Mouse (Mus musculus): ENCODE data around the gene Csdc2. TPM values are rescaled to one million over a fixed set of nuclear protein-coding genes. Genes with fewer than 3 reads are reported as not detected.

Csdc2 gene
- polyA plus RNA-seq, 1 experiment from 2014 or later: 0.59 TPM

GRCm38 (mm10) chr15:81919062-81919461 is 17.5 kb upstream of the Csdc2 start:
- Histone ChIP-seq H3K9ac (replicated peaks) (no peak overlapping the region), H3K4me2 (ENCODE audit: low read depth, low read length) (no peak overlapping the region), H3K9me3 (ENCODE audit: low read length) (no peaks in the 10 kb centered on the region), H3K27me3 (ENCODE audit: insufficient read depth, low read length) (no peaks in the 10 kb centered on the region), H3K4me3 (ENCODE audit: low read depth, low read length) (no peak overlapping the region), H3K27ac (ENCODE audit: low read depth) (no peak overlapping the region), H3K36me3 (replicated peaks; ENCODE audit: insufficient read depth, low read length) (peaks cover 36% of the 10 kb centered on the region), H3K4me1 (ENCODE audit: insufficient read depth) (peaks cover 4% of the 10 kb centered on the region; the same call in 1 of the 2 replicates)
- TF ChIP-seq EP300 (IDR thresholded peaks at IDR 0.05; ENCODE audit: low read depth) (no peak), CTCF (IDR thresholded peaks at IDR 0.05; ENCODE audit: low read depth) (no peak)
- 84% methylated on average over 5 of the region's 5 CpGs for WGBS (ENCODE audit: insufficient replicate concordance)
- no peak for ATAC-seq
- DNase-seq: no peak

- Histone ChIP-seq H3K9me3 (ENCODE audit: low read length) (no peaks in the 10 kb centered on the region), H3K4me3 (ENCODE audit: low read depth, low read length) (no peak overlapping the region), H3K27ac (ENCODE audit: low read depth) (no peak overlapping the region), H3K4me2 (ENCODE audit: low read depth, low read length) (no peak overlapping the region), H3K36me3 (replicated peaks; ENCODE audit: insufficient read depth, low read length) (peaks cover 21% of the 10 kb centered on the region), H3K27me3 (ENCODE audit: insufficient read depth, low read length) (no peaks in the 10 kb centered on the region), H3K4me1 (ENCODE audit: insufficient read depth) (peaks cover 13% of the 10 kb centered on the region), H3K9ac (replicated peaks) (no peak overlapping the region)
- TF ChIP-seq CTCF (IDR thresholded peaks at IDR 0.05; ENCODE audit: low read depth) (no peak), EP300 (IDR thresholded peaks at IDR 0.05; ENCODE audit: low read depth) (no peak)
- 89% methylated on average over 10 of the region's 10 CpGs for WGBS (ENCODE audit: insufficient replicate concordance)
- ATAC-seq (no peak), DNase-seq (no peak)
These were observed 15.9 kb upstream of the Csdc2 start for GRCm38 (mm10) chr15:81920546-81921217.

- Histone ChIP-seq H3K4me1 (ENCODE audit: insufficient read depth) (peaks cover 17% of the 10 kb centered on the region), H3K36me3 (replicated peaks; ENCODE audit: insufficient read depth, low read length) (peaks cover 15% of the 10 kb centered on the region), H3K4me2 (ENCODE audit: low read depth, low read length) (no peak overlapping the region), H3K27ac (ENCODE audit: low read depth) (no peak overlapping the region), H3K9ac (replicated peaks) (no peak overlapping the region), H3K27me3 (ENCODE audit: insufficient read depth, low read length) (no peaks in the 10 kb centered on the region), H3K4me3 (ENCODE audit: low read depth, low read length) (no peak overlapping the region), H3K9me3 (ENCODE audit: low read length) (no peaks in the 10 kb centered on the region)
- WGBS (ENCODE audit: insufficient replicate concordance): 74% methylated on average over 5 of the region's 5 CpGs
- ATAC-seq (no peak), DNase-seq (no peak)
- no peak for TF ChIP-seq EP300 (IDR thresholded peaks at IDR 0.05; ENCODE audit: low read depth)
- no peak for TF ChIP-seq CTCF (IDR thresholded peaks at IDR 0.05; ENCODE audit: low read depth)
These were observed 15.3 kb upstream of the Csdc2 start for GRCm38 (mm10) chr15:81921255-81921654.

- 66% methylated on average over 11 of the region's 11 CpGs for whole genome bisulfite sequencing (ENCODE audit: insufficient replicate concordance)
- Histone ChIP-seq H3K27ac (ENCODE audit: low read depth) (no peak overlapping the region; the same call in 1 of the 2 replicates), H3K9ac (replicated peaks) (peak overlapping the region; percentile 70; the same call in 1 of the 2 replicates), H3K36me3 (replicated peaks; ENCODE audit: insufficient read depth, low read length) (peaks cover 4% of the 10 kb centered on the region; the same call in 1 of the 2 replicates), H3K4me1 (ENCODE audit: insufficient read depth) (peaks cover 33% of the 10 kb centered on the region), H3K27me3 (ENCODE audit: insufficient read depth, low read length) (no peaks in the 10 kb centered on the region), H3K4me2 (ENCODE audit: low read depth, low read length) (peak overlapping the region; percentile 99), H3K9me3 (ENCODE audit: low read length) (no peaks in the 10 kb centered on the region), H3K4me3 (ENCODE audit: low read depth, low read length) (peak overlapping the region; percentile 62)
- DNase-seq (no peak), ATAC-seq (no peak)
- no peak for TF ChIP-seq EP300 (IDR thresholded peaks at IDR 0.05; ENCODE audit: low read depth)
- no peak for TF ChIP-seq CTCF (IDR thresholded peaks at IDR 0.05; ENCODE audit: low read depth)
These were observed 11.6 kb upstream of the Csdc2 start for GRCm38 (mm10) chr15:81924933-81925332.

- Histone ChIP-seq H3K27me3 (ENCODE audit: insufficient read depth, low read length) (no peaks in the 10 kb centered on the region), H3K27ac (ENCODE audit: low read depth) (peak within 1 kb of the TSS; percentile 49), H3K9ac (replicated peaks) (peak within 1 kb of the TSS; percentile 70), H3K9me3 (ENCODE audit: low read length) (no peaks in the 10 kb centered on the region), H3K4me2 (ENCODE audit: low read depth, low read length) (peak within 1 kb of the TSS; percentile 99), H3K4me3 (ENCODE audit: low read depth, low read length) (peak within 1 kb of the TSS; percentile 62), H3K4me1 (ENCODE audit: insufficient read depth) (peaks cover 33% of the 10 kb centered on the region), H3K36me3 (replicated peaks; ENCODE audit: insufficient read depth, low read length) (peaks cover 4% of the 10 kb centered on the region; the same call in 1 of the 2 replicates)
- under 1% methylated on average over 54 of the region's 54 CpGs for WGBS (ENCODE audit: insufficient replicate concordance)
- no peak for TF ChIP-seq CTCF (IDR thresholded peaks at IDR 0.05; ENCODE audit: low read depth)
- TF ChIP-seq EP300 (IDR thresholded peaks at IDR 0.05; ENCODE audit: low read depth): peak; percentile 20; the same call in 1 of the 2 replicates
- ATAC-seq: peak; percentile 92
- DNase-seq: peak; percentile 98
These were observed 10.7 kb upstream of the Csdc2 start, which contains the start of gene Polr3h for GRCm38 (mm10) chr15:81925760-81926445. Polr3h (minus strand) TSS chr15:81926240.

GRCm38 (mm10) chr15:81926446-81926822 is 10.1 kb upstream of the Csdc2 start:
- no peak for DNase-seq
- no peaks in the 10 kb centered on the region for H3K9me3 ChIP-seq (ENCODE audit: low read length)
- WGBS (ENCODE audit: insufficient replicate concordance): 38% methylated on average over 9 of the region's 9 CpGs
- TF ChIP-seq CTCF (IDR thresholded peaks at IDR 0.05; ENCODE audit: low read depth): no peak
- no peak for TF ChIP-seq EP300 (IDR thresholded peaks at IDR 0.05; ENCODE audit: low read depth)
- no peaks in the 10 kb centered on the region for H3K27me3 ChIP-seq (ENCODE audit: insufficient read depth, low read length)
- H3K4me3 ChIP-seq (ENCODE audit: low read depth, low read length): no peak overlapping the region
- H3K9ac ChIP-seq (replicated peaks): no peak overlapping the region
- no peak for ATAC-seq
- peak overlapping the region; percentile 99; the same call in 1 of the 2 replicates for H3K4me2 ChIP-seq (ENCODE audit: low read depth, low read length)
- no peak overlapping the region for H3K27ac ChIP-seq (ENCODE audit: low read depth)
- peaks cover 4% of the 10 kb centered on the region; the same call in 1 of the 2 replicates for H3K36me3 ChIP-seq (replicated peaks; ENCODE audit: insufficient read depth, low read length)
- peaks cover 33% of the 10 kb centered on the region for H3K4me1 ChIP-seq (ENCODE audit: insufficient read depth)
